Mouse (Mus musculus): ENCODE data around the gene Pdk3.

The Pdk3 gene

GRCm38 (mm10) chrX:93831561-93832336 is at the start of gene Pdk3:
Gene Pdk3 (minus strand): TSS chrX:93832201.
- peak; percentile 43 to 58 for DNase-seq (ENCODE audit: low spot score in 2 of 2)

GRCm38 (mm10) chrX:93877634-93878016 is 45.6 kb upstream of the Pdk3 start:
- DNase-seq (ENCODE audit: low spot score in 2 of 2) = no peak

GRCm38 (mm10) chrX:93876981-93877633 is 45.1 kb upstream of the Pdk3 start:
- DNase-seq (ENCODE audit: low spot score in 2 of 2) = no peak

DNA sequence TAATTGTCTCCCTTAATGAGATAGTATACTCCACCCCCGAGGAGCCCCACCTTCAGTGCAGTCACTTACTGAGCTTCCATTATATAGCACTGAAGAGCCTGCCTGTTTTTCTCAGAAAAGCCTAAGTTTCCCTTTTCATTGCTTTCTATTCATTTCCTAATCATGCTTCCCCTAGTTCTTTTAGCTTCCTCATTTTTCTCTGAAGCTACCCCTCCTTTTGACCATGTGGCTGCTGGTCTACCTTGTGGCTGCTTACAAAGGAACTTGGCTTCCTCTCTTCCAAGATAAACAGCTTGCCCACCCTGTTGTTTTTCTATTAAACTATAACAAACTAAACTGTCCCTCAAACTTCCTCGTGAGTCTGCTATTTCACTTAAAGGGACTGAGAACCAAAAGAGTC is 31.4 kb upstream of the Pdk3 start:
- DNase-seq (ENCODE audit: low spot score in 2 of 2) = no peak

DNA sequence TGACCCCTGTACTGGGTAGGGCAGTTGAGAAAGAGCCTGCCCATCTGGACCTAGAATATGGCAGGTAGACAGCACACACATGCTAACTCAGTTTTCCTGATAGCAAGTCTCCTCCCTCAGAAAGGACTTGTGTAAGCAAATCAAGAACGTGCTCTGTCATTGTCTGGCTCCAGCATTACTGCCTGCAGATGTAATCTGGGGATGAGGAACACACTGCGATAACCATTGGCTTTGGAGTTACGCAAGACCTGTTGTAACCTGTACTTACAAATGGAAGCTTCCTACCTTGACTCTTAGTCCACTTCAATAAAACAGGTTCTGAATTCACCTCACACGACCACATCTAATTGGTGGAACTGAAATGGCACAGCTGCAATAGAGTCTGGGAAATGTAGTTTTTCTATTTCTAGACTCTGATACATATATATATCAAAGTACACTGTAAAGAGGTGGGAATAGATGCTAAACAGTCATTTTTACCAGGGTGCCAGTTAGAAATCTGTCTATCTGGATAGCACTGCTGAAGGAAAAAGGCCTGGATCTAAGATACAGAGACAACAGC is 30.6 kb upstream of the Pdk3 start:
- no peak for DNase-seq (ENCODE audit: low spot score in 2 of 2)

DNA sequence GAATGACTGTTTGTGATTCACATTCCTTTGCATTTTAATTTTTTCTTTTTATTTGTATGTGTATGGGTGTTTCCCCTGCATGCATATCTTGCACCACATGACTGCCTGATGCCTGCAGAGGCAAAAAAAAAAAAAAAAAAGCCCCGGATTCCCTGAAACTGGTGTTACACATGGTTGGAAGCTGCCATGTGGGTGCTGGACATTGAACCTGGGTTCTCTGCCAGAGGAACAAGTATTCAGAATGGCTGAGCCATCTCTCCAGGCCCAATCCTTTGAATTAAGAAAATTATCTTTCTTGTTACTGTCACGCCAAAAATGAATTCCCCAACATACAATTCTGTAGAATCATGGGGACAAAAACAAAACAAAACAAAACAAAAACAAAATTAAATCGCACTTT is 25.8 kb upstream of the Pdk3 start:
- no peak for DNase-seq (ENCODE audit: low spot score in 2 of 2)

DNA sequence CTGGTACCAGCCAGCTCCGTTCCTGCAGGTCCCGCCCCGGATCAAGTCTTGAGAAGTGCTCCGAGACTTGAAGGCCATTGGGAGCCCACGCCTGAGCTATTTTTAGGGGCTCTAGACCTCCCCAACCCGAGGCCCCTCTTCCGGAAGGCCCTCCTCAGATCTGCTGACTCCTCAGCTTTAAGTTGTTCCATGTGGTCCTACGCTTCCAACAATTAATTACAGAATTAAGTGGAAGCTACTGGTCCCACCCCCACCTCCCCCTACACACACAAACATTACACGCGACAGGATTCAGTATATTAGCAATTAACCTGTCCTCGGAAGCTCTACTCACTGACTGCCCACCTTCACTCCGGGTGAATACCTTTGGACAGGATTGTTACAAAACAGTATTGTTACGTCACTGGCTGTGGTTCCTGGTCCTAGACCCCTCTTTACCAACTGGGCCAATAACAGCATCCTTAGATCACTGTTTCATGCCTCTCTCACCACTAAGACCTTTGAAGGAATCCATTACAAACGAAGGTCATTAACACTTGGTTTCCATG is 410 bp upstream of the Pdk3 start:
- DNase-seq (ENCODE audit: low spot score in 2 of 2) = no peak

DNA sequence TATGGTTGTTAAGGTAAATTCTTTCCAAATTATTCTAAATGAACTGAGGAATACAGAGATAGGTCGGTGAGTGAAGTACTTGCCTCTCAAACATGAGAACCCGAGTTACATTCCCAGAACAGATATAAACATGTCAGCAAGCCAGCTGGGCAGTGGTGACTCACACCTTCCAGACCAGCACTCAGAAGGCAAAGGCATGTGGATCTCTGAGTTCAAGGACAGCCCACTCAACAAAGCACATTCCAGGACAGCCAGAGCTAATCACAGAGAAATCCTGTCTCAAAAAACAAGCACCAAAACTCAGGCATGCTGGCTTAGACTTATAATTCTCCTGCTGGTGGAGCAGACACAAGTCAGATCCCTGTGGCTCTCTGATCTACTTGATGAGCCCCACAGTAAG is 6.2 kb downstream of the Pdk3 start:
- no peak for DNase-seq (ENCODE audit: low spot score in 2 of 2)

DNA sequence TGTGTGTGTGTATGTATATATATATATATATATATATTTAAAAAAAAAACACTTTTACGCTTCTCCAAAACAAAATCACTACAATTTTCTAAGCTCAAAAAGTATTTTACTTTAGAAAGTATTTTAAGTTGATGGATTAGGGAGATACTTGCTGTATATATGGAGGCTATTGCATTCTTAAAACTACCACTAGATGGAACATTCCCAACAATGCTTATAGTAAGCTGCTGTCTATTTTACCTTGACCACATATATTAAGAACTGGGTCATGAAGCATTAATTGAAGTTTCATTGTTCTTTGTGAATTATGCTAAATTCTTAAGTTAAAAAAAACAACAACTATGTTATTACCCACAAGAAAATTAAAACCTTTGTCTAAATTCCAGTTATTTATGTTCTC is 24.0 kb downstream of the Pdk3 start:
- DNase-seq (ENCODE audit: low spot score in 2 of 2) = no peak

- peak; percentile 19 to 50 for DNase-seq (ENCODE audit: low spot score in 2 of 2)
These were observed 38.8 kb downstream of the Pdk3 start for GRCm38 (mm10) chrX:93793168-93793567.

DNA sequence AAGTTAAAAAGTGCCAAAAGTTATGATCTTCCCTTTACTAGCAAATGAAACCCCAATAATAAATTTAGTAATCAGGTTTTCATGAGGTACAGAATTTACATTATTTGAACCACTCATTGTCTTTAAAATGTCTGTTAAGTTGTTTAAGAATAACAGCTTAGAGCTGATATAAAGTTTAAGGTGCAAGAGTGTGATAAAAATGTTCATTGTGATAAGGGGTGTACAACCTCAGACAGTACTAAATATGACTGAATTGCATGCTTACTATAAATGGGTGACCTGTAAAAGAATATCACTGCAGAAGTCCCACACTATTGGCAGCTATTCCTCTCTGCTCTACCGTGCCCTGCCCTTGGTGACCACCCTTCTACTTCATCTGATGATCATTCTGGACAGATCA is 42.4 kb downstream of the Pdk3 start:
- no peak for DNase-seq (ENCODE audit: low spot score in 2 of 2)

DNA sequence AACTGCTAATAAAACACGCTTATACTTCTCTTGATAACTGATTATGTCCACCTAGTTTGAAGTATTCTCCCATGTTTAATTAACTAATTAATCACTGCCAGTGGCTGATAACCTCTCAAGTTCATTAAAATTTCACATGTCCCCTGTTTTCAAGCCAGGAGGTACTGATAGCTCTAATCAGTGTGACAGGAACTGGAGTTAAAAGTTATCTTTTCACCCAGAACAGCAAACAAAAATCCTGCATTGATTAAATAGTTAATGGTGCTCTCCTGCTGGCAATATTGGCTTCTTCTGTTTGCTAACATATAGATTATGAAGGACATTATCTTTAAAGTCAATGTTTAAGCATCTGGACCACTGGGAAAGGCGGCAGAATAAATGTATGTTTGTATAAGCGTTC is 71.2 kb downstream of the Pdk3 start:
- no peak for DNase-seq (ENCODE audit: low spot score in 2 of 2)

DNA sequence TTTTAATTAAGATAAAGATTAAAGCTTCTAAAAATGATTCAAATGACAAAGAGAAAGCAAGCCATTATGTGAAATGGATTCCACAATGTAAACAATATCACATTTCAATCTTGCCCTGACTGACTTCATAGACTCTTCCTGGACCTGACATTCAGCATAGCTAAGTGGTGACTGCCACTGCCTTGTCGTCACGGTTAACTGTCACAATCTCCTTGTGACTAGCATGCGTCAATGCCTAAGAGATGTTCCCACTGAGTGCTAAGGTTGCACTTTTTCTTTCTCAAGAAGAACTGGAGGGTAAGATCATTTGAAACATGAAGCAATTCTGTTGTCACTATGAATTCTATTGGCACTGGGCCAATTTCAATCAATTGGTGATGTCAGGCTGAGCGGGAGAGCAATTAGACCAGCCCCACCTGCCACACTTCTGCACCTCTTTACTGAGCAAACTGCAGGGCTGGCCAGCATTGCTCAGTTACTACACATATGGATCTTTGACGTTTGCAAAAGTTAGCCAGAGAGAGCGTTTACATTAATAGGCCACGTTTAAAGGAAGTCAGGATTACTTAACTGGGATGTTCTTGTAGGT is 75.0 kb downstream of the Pdk3 start:
- DNase-seq (ENCODE audit: low spot score in 2 of 2) = no peak

DNA sequence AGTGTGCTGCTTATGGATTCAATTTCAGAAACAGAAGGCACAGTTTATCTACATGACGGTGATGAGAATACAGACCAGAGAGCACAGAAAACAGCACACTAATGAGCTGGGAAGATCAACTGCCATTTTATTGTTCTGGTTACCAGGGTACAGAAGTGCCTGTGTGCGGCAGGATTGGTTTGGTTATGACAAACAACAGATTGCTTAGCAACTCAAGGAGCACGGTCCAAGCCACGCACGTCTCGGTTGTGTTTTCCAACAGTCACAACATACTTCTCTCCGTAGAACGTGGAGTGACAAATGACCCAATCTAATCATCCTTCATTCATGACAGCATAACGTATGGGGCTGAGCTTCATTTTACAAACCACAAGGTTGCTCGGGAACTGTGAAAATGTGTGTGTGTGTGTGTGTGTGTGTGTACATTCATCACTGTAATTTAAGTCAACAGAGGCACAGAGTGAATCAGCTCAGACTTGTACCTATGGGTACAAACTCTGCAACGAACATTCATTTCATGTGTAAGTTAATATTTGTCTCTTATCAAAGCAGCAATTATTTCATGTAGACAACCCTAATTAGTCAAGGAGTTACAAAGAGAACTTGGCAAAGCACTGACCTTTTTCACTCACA is 76.7 kb downstream of the Pdk3 start:
- no peak for DNase-seq (ENCODE audit: low spot score in 2 of 2)

- no peak for DNase-seq (ENCODE audit: low spot score in 2 of 2)
These were observed 81.4 kb downstream of the Pdk3 start for GRCm38 (mm10) chrX:93750566-93750965.

DNA sequence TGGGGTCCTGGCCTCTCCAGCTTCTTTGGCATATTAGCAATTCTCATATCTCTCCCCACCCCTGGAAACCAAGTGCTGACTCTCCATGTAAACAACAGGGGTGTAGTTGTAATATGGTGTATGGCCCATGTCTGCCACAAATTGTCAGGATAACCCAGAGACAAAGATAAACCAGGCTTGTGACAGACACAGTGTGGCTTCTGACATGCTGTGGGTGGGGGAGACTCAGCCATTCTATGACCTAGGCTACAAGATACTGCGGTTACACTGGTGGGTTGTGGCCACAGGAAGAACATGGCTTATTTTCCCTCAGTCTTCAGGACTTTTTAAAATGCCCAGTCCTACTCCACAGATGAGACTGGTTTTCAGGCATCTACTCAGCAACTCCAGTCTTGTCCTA is 82.8 kb downstream of the Pdk3 start:
- DNase-seq (ENCODE audit: low spot score in 2 of 2) = no peak

- no peak for DNase-seq (ENCODE audit: low spot score in 2 of 2)
These were observed 98.8 kb downstream of the Pdk3 start for GRCm38 (mm10) chrX:93732975-93733748.

GRCm38 (mm10) chrX:93732407-93732806 is 99.6 kb downstream of the Pdk3 start:
- no peak for DNase-seq (ENCODE audit: low spot score in 2 of 2)

DNA sequence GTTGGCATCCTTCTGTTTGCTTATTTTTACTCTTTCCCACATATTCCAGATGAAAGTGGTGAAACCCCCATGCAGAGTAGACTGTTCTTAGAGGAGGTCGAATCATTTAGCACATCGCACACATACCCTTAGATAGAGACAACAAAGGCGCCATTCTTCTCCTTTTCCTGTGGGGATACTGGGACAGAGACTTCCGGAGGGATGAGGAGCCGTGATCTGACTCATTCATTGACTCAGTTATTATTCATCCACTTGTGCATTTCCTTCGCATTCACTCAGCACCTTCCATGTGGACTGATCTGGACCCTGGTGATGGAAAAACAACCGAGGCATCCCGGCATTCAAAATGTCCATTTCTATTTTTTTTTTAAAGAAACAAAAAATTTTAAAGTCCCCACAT is 101.1 kb downstream of the Pdk3 start:
- no peak for DNase-seq (ENCODE audit: low spot score in 2 of 2)

GRCm38 (mm10) chrX:93729529-93729928 is 102.5 kb downstream of the Pdk3 start:
- DNase-seq (ENCODE audit: low spot score in 2 of 2) = no peak

All from spleen, postnatal 14 days (tissue).